Mouse (Mus musculus) layer of hippocampus, adult 9-11 months (tissue): ENCODE measurements around the gene Cacna2d3.

Experiments used
- DNase-seq: peaks from one replicate; pipeline ENCODE4 v3.0.0; 2022

The Cacna2d3 gene

GRCm38 (mm10) chr14:29639266-29639665, 82.4 kb downstream of the Cacna2d3 start:
- DNase-seq = no peak

GRCm38 (mm10) chr14:29628213-29628612, 93.5 kb downstream of the Cacna2d3 start:
- no peak for DNase-seq

GRCm38 (mm10) chr14:29612436-29612835, 109.2 kb downstream of the Cacna2d3 start:
- DNase-seq = no peak

- no peak for DNase-seq
These were observed 112.9 kb downstream of the Cacna2d3 start for GRCm38 (mm10) chr14:29608761-29609160.

- DNase-seq = no peak
These were observed 122.2 kb downstream of the Cacna2d3 start for GRCm38 (mm10) chr14:29599428-29599827.

GRCm38 (mm10) chr14:29592896-29593295, 128.8 kb downstream of the Cacna2d3 start:
- no peak for DNase-seq

GRCm38 (mm10) chr14:29589628-29590027, 132.0 kb downstream of the Cacna2d3 start:
- no peak for DNase-seq

- DNase-seq = peak; percentile 25
These were observed 139.7 kb downstream of the Cacna2d3 start for GRCm38 (mm10) chr14:29581961-29582360.

GRCm38 (mm10) chr14:29577786-29578185, 143.9 kb downstream of the Cacna2d3 start:
- DNase-seq = no peak

GRCm38 (mm10) chr14:29575551-29575950, 146.1 kb downstream of the Cacna2d3 start:
- DNase-seq = peak; percentile 28

- DNase-seq = no peak
These were observed 159.0 kb downstream of the Cacna2d3 start for GRCm38 (mm10) chr14:29562704-29563103.

GRCm38 (mm10) chr14:29561122-29561834, 160.4 kb downstream of the Cacna2d3 start:
- DNase-seq = no peak

- DNase-seq = no peak
These were observed 163.2 kb downstream of the Cacna2d3 start for GRCm38 (mm10) chr14:29558440-29558839.

GRCm38 (mm10) chr14:29556152-29556551, 165.5 kb downstream of the Cacna2d3 start:
- no peak for DNase-seq

GRCm38 (mm10) chr14:29552471-29552870, 169.2 kb downstream of the Cacna2d3 start:
- no peak for DNase-seq

- no peak for DNase-seq
These were observed 173.0 kb downstream of the Cacna2d3 start for GRCm38 (mm10) chr14:29548646-29549045.

- DNase-seq = no peak
These were observed 191.1 kb downstream of the Cacna2d3 start for GRCm38 (mm10) chr14:29530516-29530915.

GRCm38 (mm10) chr14:29528696-29529095, 193.0 kb downstream of the Cacna2d3 start:
- no peak for DNase-seq

GRCm38 (mm10) chr14:29519751-29520669, 201.7 kb downstream of the Cacna2d3 start:
- peak; percentile 47 for DNase-seq

GRCm38 (mm10) chr14:29502667-29503066, 219.0 kb downstream of the Cacna2d3 start:
- DNase-seq = peak; percentile 46

- no peak for DNase-seq
These were observed 222.9 kb downstream of the Cacna2d3 start for GRCm38 (mm10) chr14:29498546-29499290.

- no peak for DNase-seq
These were observed 225.1 kb downstream of the Cacna2d3 start for GRCm38 (mm10) chr14:29496552-29496951.

GRCm38 (mm10) chr14:29491786-29492185, 229.9 kb downstream of the Cacna2d3 start:
- no peak for DNase-seq
